Mouse (Mus musculus) ES-Bruce4 (cell line): Measurements from ENCODE around the gene Nab1. TPM values are rescaled to one million over a fixed set of nuclear protein-coding genes. Genes with fewer than 3 reads are reported as not detected.

Experiments used
- H3K27ac ChIP-seq: 2 replicates; pipeline ENCODE4 v1.5.1; 2012; ENCODE audit warnings: low read length, inconsistent platforms; ENCODE audit not compliant: insufficient read depth
- H3K27me3 ChIP-seq: 2 replicates; pipeline ENCODE4 v1.6.1; 2012; ENCODE audit warnings: mild to moderate bottlenecking, low read length, inconsistent platforms; ENCODE audit not compliant: control insufficient read depth, poor library complexity, insufficient read depth, severe bottlenecking
- H3K36me3 ChIP-seq: 2 replicates; pipeline ENCODE4 v1.6.1; 2012; ENCODE audit warnings: inconsistent platforms, mild to moderate bottlenecking, low read length, moderate library complexity; ENCODE audit not compliant: control insufficient read depth, poor library complexity, insufficient read depth, severe bottlenecking
- H3K4me1 ChIP-seq: one replicate; pipeline ENCODE4 v1.8.1; 2011; ENCODE audit warnings: low read length; ENCODE audit not compliant: control insufficient read depth, insufficient read depth
- H3K4me3 ChIP-seq: 2 replicates; pipeline ENCODE4 v1.5.1; 2011; ENCODE audit warnings: low read depth, mild to moderate bottlenecking, low read length
- H3K9ac ChIP-seq: 2 replicates; pipeline ENCODE4 v1.6.1; 2012; ENCODE audit warnings: low read depth, mild to moderate bottlenecking, inconsistent platforms; ENCODE audit not compliant: poor library complexity, severe bottlenecking
- H3K9me3 ChIP-seq: replicated peaks from 2 replicates; pipeline ENCODE4 v1.6.1; 2012; ENCODE audit warnings: mild to moderate bottlenecking, low read length, inconsistent platforms; ENCODE audit not compliant: control insufficient read depth, poor library complexity, insufficient read depth, severe bottlenecking
- CTCF ChIP-seq: IDR thresholded peaks from one replicate; pipeline ENCODE4 v1.8.1; 2011; ENCODE audit warnings: low read depth, low read length
- EP300 ChIP-seq: IDR thresholded peaks from 2 replicates; pipeline ENCODE4 v1.6.1; 2011; ENCODE audit warnings: low read depth, low read length; ENCODE audit not compliant: insufficient read depth
- POLR2A ChIP-seq: IDR thresholded peaks from one replicate; pipeline ENCODE4 v1.8.1; 2011; ENCODE audit warnings: low read length; ENCODE audit not compliant: insufficient read depth
- polyA plus RNA-seq: library from polyadenylated mRNA; stranded (reverse); fragments of >200 nt; gene quantifications from 2 replicates; pipeline ENCODE4 v1.2.4, GENCODE M21; 2011; ENCODE audit warnings: low read depth; ENCODE audit not compliant: missing spikeins, insufficient read depth, insufficient read length

The Nab1 gene
- polyA plus RNA-seq, 1 experiment = 12.0 TPM

DNA sequence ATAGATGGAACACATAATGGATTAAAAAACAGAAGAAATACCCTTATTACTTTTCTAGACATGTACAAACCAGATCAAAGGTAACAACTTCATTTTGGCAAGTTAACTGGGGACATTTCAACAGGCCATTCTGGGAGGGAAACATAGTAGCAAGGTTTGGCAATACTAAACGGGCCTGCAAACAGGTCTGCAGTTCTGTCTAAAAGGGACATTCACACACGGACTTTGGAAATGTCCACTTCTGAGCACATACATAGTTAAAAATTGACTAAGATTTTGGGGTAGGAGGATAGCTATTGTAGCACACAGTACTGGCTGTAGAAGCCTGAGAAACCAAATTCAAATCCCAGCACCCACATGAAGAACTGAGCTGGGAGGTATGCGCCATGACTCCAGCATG lies 34.6 kb downstream of the Nab1 start:
- H3K9me3 ChIP-seq = no peaks in the 10 kb centered on the region
- H3K27me3 ChIP-seq = no peaks in the 10 kb centered on the region; the same call in 1 of the 2 replicates
- no peak overlapping the region for H3K4me3 ChIP-seq
- no peak overlapping the region for H3K9ac ChIP-seq
- H3K36me3 ChIP-seq = no peaks in the 10 kb centered on the region
- no peak for TF ChIP-seq POLR2A
- TF ChIP-seq EP300 = no peak
- H3K4me1 ChIP-seq = no peaks in the 10 kb centered on the region
- no peak overlapping the region for H3K27ac ChIP-seq

DNA sequence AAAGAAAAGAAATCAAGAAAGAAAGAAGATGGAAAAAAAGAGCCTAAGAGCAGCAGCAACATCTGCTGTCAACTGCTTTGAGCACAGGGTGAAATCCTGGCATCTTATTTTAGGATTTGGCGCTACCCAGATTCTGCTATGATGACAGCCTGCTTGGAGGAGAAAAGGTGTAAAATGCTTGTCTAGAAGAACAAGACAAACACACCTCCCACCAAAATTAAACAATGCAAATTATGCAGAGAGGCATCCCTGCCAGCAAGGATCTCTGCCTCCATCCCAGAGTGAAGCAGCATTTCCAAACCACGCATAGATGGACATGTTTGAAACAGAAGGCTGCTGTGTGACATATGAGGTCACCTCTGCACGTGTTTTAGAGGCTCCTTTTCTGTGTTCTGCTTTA lies 35.2 kb downstream of the Nab1 start:
- Histone ChIP-seq H3K4me3 (no peak overlapping the region), H3K9me3 (no peaks in the 10 kb centered on the region), H3K36me3 (no peaks in the 10 kb centered on the region), H3K9ac (no peak overlapping the region), H3K4me1 (no peaks in the 10 kb centered on the region), H3K27me3 (no peaks in the 10 kb centered on the region), H3K27ac (no peak overlapping the region)
- TF ChIP-seq POLR2A (no peak), EP300 (no peak), CTCF (no peak)

DNA sequence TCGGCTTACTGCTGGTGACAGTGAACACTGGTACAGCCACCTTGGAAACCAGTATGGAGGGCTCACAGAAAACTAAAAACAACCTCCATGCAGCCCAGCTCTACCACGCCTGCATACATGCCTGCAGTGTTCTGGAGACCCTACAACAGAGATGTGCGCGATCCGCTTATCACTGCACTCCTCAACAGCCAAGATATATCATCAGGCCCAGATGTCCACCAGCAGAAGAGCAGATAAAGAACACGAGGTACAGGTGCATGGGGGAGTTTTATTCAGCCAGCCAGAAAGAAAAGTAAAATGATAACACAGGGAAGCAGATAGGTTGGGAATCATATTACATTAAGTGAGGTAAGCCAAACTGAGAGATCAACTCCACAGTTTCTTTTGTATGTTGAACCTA lies 37.2 kb downstream of the Nab1 start:
- no peaks in the 10 kb centered on the region for H3K36me3 ChIP-seq
- H3K4me1 ChIP-seq = no peaks in the 10 kb centered on the region
- no peak overlapping the region for H3K9ac ChIP-seq
- H3K27me3 ChIP-seq = no peaks in the 10 kb centered on the region
- H3K9me3 ChIP-seq = no peaks in the 10 kb centered on the region
- no peak overlapping the region for H3K4me3 ChIP-seq
- TF ChIP-seq CTCF (no peak), POLR2A (no peak), EP300 (no peak)
- H3K27ac ChIP-seq = no peak overlapping the region

DNA sequence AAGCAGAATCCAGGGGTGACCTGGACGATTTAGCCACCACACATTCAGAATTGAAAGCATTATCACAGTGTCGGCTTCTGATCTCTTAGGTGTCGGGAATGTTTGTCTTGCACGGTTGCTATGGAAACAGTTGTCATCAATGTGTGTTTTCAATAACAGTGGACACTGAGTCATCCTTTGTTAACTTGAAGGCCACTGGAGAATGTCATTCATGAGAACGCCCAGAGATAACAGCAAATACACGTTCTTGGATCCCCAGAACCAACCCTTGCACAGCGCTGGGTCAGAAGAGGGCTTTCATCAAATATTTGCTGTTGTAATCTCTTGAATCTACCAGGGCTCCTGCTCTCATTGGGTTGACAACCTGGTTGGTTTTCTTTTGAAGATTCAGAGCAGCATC lies 43.9 kb downstream of the Nab1 start:
- H3K4me1 ChIP-seq = no peaks in the 10 kb centered on the region
- no peaks in the 10 kb centered on the region for H3K36me3 ChIP-seq
- no peak overlapping the region for H3K9ac ChIP-seq
- TF ChIP-seq CTCF (no peak), POLR2A (no peak), EP300 (no peak)
- H3K27ac ChIP-seq = no peak overlapping the region
- no peaks in the 10 kb centered on the region for H3K27me3 ChIP-seq
- H3K4me3 ChIP-seq = no peak overlapping the region
- H3K9me3 ChIP-seq = no peaks in the 10 kb centered on the region

DNA sequence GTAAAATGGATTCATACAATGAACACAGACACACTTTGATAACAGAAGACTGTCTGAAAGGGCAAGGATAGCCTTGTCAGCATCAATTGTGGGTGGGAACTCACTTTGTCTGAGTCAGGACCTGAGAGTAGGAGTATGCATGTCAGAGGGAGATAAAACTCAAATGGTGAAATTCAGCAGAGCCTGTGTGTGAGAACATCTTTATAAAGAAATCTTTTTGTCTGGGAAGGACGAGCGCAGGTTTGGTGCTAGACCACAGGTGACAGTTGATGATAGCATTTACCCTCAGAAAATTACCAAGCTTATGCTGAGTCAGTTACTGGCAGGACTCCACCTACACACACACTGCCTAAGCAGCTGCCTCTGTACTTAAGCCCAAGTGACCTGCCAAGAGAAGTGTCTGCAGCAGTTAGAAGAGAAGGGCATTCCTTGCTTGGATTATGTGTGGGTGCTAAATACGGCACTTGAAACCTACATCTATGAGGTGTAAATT lies 45.9 kb downstream of the Nab1 start:
- H3K9me3 ChIP-seq = no peaks in the 10 kb centered on the region
- TF ChIP-seq EP300 = no peak
- no peak for TF ChIP-seq CTCF
- no peak for TF ChIP-seq POLR2A
- no peak overlapping the region for H3K4me3 ChIP-seq
- H3K4me1 ChIP-seq = no peaks in the 10 kb centered on the region
- H3K27me3 ChIP-seq = no peaks in the 10 kb centered on the region
- H3K36me3 ChIP-seq = no peaks in the 10 kb centered on the region
- H3K27ac ChIP-seq = no peak overlapping the region
- no peak overlapping the region for H3K9ac ChIP-seq

DNA sequence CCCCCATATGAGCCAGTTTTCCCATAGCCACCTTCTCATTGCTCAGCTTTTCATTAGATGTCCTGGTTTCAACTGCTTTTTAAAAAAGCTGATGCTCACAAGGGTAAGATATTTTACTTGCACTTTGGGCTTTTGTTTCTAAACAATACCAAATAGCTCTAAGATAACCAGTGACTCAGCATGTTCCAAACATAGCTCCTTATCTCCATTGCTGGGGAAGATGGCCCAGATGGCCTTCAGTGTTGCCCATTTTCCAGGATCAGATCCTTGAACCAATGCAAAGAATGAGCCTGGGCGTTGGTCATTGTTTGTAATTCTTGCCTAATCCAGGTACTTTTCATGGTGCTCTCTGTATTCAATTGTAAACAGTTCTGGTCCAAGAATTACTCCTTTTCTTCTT lies 49.1 kb downstream of the Nab1 start:
- no peak overlapping the region for H3K9ac ChIP-seq
- H3K27me3 ChIP-seq = no peaks in the 10 kb centered on the region
- no peak overlapping the region for H3K27ac ChIP-seq
- H3K9me3 ChIP-seq = no peaks in the 10 kb centered on the region
- no peaks in the 10 kb centered on the region for H3K36me3 ChIP-seq
- TF ChIP-seq POLR2A (no peak), CTCF (no peak), EP300 (no peak)
- no peaks in the 10 kb centered on the region for H3K4me1 ChIP-seq
- H3K4me3 ChIP-seq = no peak overlapping the region
